Mouse (Mus musculus) brain, embryonic 14.5 days (tissue): ENCODE data around the gene Magi2.

Experiments
- CTCF ChIP-seq: fragments of 200-500 bp; IDR thresholded peaks from 2 replicates; pipeline ENCODE4 v1.5.1; 2012; ENCODE audit warnings: inconsistent platforms, mild to moderate bottlenecking, moderate library complexity, borderline replicate concordance; ENCODE audit not compliant: insufficient read depth, insufficient read length; ENCODE audit errors: extremely low read depth
- POLR2A ChIP-seq: fragments of 200-500 bp; IDR thresholded peaks from 2 replicates; pipeline ENCODE4 v1.6.1; 2012; ENCODE audit warnings: mild to moderate bottlenecking, inconsistent platforms, borderline replicate concordance; ENCODE audit not compliant: poor library complexity, insufficient read depth, insufficient read length, severe bottlenecking; ENCODE audit errors: extremely low read depth

DNA sequence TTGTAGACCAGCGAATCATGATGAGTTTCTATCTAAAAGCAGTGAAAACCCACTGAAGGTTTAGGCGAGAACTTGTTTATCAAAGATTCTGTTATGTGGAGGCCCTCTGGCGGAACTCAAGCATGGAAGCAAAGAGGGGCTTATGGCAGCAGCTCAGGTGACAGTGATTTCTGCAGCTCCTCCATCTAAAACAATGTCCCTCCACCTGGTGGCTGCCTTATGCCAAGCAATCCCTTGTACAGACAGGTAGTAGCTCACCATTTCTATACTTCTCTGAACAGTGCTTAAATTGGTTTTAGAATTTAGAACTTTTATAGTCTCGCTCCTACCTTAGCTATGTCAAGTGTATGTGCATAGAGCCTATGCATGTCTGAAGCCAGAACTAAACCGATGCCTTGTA, 1472.3 kb downstream of the Magi2 start:
- TF ChIP-seq CTCF: no peak
- no peak for TF ChIP-seq POLR2A
